Mouse (Mus musculus): Measurements from ENCODE around the gene Abhd18.

DNA sequence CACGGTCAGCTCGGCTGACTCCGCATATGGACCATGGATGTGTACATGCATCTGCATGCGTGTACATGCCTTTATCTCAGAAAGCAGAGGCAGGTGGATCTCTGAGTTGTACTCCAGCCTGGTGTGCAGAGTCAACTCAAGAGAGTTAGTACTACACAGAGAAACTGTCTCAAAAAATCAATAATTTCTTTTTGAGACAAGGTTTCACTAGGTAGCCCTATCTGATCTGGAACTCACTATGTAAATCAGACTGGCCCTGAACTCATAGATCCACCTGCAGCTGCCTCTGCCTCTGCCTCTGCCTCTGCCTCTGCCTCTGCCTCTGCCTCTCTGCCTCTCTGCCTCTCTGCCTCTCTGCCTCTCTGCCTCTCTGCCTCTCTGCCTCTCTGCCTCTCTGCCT, 91.8 kb downstream of the Abhd18 start:
- TF ChIP-seq POLR2A (IDR thresholded peaks at IDR 0.05; ENCODE audit: borderline replicate concordance, insufficient read depth, low read length): no peak
- no peak for TF ChIP-seq CTCF (IDR thresholded peaks at IDR 0.05; ENCODE audit: borderline replicate concordance, insufficient read depth, low read depth, low read length)
